Mouse (Mus musculus) cerebellum, adult (tissue): ENCODE data around the gene Cd47.

Source experiments
- ATAC-seq: cut with Nextera tagmentation; 2 replicates; pipeline ENCODE4 v1.9.2; 2017; ENCODE audit warnings: mild to moderate bottlenecking, moderate library complexity, mixed read lengths; ENCODE audit not compliant: insufficient number of reproducible peaks, low FRiP score, low TSS enrichment

Cd47 gene

GRCm38 (mm10) chr16:49904248-49904930 is 104.1 kb downstream of the Cd47 start:
- no peak for ATAC-seq

DNA sequence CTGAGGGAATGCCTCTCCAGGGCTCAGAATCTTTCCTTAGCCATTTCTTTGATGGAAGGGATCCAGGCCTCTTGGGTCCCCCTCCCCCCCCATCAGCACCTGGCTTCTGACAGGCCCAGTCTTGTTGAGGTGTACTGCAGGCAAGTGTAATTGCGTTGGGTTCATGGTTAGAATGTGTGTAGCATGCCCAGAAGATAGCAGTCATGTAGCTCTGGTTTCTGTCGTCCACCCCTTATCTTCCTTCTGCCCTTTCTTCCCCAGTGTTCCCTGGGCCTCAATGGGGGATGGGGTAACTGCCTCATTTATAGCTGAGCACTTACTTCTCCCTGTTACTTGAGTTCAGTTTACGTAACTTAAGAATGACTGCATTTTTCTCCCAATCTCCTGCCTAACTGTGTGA is 104.7 kb downstream of the Cd47 start:
- no peak for ATAC-seq

DNA sequence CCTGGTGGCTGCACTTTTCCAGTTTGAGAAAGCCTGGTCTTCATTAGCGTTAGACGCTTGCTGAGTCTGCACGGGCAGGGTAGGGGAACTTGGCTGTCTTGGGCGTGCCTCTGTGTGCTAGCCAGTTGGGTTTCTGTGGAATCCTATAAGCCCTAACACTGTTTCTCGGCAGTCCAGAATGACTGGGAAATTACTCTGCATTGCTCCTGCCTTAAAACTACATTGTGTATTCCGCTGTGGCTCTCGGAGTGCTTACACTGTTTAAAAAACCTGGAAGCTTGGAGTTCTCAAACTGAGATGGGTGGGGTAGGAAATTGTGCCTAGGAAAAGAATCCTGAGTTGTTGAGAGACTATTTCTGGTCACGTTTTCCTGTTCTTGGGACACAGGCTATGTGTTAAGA is 105.3 kb downstream of the Cd47 start:
- no peak for ATAC-seq

DNA sequence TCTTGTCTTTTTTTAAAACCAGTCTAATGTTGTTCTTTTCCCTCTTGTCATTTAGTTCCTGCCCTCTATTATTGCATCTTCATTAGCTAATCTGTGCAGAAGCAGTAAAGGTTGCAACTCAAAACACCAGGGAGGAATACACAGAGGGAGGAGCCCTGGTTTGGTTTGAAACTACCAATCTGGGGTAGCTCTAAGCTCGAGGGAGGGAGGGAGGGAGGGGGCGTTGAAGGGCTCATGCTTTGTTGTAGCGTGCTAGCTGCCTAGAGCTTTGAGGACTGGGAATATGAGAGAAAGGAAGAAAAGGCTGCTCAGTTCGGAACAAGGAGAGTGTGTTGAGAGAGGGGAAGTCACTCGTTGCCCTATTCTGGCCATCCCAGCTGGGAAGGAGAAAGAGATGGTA is 105.7 kb downstream of the Cd47 start:
- ATAC-seq, result no peak

DNA sequence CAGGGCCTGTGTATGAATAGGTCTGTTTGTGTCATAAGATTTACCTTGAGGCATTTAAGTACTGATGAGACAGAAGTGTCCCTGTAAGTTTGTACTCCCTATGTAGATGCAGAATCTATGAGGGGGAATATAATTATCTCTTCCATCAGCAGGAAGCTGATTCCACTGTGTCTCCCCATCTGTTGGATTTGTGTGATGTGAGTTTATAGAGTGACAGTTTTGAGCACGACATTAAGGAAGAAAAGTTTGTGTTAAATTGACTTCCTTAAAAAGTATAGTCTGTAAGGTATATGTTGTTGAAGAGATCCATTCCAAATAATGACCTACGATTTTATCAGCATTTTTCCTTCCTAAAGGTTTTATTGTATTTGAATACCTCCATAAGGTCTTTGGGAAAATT is 106.6 kb downstream of the Cd47 start:
- ATAC-seq, result no peak

- ATAC-seq, result no peak
Measured at GRCm38 (mm10) chr16:49907356-49907755, 107.0 kb downstream of the Cd47 start.

- ATAC-seq, result no peak
Measured at GRCm38 (mm10) chr16:49909536-49909935, 109.2 kb downstream of the Cd47 start.

GRCm38 (mm10) chr16:49914094-49914493 is 113.8 kb downstream of the Cd47 start:
- no peak for ATAC-seq

DNA sequence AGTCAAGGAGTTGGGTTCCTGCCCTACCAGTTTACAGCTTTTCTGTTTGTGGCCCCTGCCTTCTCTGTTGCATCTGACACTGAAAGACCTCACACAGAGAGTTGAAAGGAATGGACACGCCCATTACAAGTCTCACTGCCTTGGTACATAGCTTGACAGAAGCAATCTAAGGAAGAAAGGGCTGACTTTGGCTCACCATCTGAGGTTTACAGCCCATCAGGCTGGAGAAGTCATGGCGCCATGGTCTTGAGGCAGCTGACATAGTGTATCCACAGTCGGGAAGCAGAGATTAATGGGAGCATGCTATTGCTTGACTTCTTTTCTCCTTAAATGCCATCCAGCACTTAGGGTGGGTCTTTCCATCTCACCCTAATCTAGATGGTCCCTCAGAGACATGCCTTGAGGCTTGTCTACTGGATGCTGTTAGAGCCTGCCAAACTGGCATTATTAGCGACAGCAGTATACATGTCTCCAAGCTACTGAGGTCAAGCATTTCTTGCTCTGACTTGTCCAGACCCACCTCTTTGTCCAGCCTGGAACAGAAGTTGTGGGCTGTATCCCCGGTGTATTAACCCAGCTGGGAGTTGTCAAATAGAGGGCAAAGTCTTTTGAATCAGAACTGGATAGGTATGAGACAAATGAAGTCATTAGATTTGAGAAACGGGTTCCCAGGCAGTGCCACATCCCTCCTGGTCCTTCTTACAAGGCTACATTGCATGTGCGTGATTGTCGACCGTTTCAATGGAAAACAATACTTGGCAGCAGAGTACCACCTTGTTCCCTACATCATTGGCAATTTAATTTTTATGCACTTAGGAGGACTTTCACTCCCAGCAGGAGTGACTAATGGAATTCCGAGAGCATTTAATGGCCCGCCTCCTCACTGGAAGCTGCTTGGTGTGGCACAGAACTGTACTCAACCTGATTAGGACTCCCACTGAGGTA is 115.5 kb downstream of the Cd47 start:
- ATAC-seq, result no peak

DNA sequence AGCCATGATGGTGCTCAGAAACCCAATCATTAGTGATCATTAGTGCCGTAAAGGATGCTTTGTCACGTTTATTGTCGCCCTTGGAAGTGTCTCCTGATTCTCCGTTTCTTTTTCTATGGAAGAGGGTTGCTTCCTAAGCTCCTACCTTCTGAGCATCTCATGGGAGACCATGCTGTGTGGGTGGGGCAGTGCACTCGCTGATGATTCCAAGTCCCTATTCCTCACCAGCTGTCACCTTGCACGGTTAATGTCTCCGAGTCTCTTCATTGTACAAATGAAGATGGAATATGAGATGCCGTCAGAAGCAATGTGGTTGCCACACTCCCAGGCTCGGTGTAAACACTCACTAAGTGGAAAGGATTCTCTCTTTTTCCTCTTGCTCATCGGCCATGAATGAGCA is 119.9 kb downstream of the Cd47 start:
- peak; percentile 76 for ATAC-seq

DNA sequence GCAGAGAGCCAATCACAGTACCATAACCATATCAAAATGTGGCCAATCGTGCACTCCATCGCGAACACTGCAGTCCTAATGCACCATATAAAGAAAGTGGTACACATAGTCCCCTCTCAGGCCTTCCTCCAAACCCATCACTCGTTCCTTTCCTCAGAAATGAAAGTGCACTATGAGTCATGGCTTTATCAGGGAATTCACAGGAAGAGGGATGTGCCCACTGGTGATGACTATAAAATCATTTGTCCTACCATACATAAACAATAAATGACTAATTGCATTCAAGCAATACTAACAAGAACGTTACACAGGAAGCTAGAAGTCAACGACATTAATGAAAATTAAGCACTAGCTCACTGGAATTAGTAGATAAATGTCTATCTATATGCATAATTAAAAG is 121.3 kb downstream of the Cd47 start:
- no peak for ATAC-seq

DNA sequence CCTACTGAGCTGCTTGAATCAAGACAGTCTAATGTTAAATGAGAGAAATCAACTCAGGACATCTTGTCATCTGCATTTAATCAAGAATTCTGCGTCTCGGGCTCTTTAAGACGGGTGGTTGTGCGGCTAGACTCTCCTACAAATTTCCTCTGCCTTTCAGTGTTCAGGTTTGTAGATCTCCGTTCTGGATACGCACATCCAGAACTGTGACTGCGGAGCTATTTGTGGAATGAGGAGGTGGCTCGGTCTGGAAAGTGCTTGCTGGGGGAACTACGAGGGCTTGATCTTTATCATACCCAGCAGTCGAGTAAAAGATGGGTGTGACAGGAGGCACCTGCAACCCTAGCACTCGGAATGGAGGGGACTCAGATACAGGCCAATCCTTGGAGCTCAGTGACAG is 121.8 kb downstream of the Cd47 start:
- no peak for ATAC-seq

DNA sequence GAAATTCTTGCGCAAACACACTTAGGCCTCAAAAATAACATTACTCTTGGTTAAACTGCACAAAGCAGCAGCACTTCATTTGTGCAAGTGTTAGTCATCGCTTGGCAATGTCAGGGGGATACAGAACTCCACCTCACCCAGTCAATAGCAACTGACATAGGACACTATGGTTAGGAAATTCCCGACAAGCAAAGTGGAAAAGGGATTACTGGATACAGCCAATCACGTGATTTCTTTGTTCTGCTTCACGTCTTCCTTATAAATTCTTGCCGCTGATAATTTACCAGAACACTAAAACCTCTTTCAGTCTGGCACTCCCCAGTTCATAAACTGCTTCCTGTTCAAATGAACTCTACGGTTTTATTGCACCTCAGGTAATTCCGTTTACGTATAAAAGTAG is 123.4 kb downstream of the Cd47 start:
- no peak for ATAC-seq

DNA sequence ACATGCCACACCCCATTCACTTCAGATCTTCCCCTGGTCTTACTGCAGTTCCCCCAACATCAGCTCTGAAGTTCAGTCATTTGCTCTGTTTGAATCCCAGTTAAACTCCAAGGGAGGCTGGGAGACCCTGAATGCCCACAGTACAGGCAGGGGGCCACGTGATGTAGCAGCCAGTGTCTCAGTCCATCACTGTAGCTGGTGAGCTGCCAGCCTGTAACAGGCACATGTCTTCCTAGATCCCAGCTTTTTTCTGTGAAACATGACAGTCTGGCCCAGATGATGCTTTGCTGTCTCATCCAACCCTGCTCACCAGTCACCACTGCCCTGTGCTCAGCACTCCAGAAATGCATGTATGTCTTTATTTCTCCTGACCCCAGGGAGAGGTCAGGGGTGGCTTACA is 124.6 kb downstream of the Cd47 start:
- no peak for ATAC-seq

GRCm38 (mm10) chr16:49933274-49933673 is 132.9 kb downstream of the Cd47 start:
- ATAC-seq, result no peak

DNA sequence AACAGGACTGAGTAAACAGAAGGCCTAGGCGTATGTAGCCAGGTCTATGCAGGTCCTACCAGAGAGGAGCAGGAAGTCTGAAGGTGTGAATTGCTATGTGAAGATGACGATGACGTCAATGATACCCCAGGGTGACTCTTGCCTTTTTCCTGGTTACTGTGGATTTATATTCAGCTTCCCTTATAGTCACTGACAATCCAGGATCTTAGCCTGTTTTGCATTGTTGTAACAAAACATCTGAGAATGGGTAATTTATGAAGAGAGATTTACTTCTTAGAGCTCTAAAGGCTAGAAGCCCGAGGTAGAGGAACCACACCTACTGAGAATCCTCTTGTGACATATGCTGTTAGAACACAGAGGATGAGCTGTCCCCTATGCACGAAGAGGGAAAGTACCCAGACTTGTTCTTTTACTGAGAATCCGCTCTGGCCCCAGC is 135.7 kb downstream of the Cd47 start:
- ATAC-seq, result no peak

DNA sequence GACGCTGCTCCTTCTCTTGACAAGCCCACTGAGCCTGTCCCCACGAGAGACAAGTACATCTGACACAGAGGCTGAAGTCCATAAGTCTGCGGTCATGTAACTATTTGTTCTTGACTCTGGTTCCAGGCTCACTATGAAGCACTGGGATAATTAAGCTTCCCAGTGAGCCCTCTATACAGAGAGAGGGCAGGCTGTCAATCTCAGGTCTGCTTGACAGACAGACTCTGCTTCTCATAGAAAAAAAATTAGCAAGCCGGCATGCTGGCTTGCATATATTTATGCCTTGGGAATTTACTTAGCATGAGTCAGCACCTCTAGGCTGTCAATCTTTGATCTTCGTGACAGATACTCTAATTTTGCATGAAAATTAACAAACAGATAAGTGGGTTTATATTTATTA is 136.5 kb downstream of the Cd47 start:
- ATAC-seq, result no peak

DNA sequence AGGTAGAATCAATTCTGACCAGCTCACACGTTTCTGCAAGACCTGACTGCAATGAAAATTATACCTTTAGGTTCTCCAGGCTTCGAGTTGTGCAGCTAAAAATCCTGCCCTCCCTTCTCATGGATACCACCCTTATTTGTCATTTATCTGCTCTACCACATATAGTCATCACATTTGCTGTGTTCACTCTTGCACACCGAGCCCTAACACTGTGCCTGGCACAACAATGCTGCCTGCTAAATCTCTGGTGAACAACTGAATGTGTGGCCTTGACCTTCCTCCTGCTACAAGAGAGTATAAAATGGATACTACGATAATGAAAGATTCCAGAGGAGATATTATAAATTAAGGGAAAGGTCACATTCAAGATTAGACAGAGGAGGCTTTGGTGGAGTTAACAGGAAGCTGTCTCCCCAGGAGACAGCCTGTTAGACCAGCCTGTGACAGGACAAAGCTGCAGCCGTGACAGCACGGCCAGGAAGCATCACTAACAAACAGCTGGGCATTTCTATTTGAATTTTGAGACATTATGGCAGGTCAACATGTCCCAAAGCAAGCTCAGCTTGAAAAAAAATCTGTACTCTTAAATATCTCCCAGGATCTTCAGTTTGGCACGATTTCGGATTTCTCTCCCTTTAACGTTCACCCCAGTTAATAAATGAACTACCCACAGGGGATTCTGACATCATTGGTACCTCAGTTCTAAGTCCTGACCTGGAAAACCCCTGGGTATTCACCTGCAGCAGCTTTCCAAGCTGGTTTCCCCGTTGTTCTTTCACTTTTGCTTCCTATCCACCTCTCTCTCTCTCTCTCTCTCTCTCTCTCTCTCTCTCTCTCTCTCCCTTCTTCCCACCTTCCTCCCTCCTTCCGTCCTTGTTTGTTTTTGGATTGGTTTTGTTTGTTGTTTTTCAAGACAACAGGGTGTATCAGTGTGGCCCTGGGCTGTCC is 137.2 kb downstream of the Cd47 start:
- ATAC-seq, result no peak

DNA sequence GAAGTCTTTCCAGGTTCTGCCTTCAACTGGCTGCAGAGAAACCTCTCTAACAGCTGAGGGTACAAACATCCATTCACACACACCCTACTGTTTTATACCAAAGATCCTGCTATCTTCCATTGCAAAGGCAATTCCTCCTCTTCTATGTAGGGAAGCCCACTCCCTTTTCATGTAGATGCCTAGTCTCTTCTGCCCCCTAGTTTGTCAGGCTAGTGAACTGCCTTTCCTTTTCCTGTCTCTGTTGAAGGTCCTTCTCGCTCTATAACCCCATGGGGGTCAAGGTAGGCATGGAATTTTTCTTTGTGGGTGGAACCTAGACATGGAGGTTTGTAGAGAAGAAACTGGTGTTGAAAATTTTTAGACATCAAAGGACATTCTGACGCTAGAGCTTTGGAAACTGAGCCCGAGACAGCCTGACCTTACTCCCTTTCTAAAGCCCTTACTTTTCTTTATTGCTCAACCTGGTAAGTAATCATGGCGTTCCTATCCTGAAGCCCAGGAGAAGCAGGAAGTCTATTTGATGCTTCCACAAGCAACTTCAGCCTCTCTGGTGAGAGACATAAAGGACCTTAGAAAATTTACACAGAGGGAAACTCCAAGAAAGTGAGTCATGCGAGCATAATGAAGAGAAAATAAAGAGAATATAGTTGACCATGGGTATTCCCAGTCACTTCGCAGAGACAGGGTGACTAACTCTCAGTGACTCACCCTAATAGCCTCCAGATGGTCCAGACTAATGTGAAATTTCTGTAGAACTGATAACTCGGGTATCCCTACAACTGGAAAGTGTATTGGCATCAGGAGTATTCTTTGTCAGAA is 138.4 kb downstream of the Cd47 start:
- no peak for ATAC-seq

DNA sequence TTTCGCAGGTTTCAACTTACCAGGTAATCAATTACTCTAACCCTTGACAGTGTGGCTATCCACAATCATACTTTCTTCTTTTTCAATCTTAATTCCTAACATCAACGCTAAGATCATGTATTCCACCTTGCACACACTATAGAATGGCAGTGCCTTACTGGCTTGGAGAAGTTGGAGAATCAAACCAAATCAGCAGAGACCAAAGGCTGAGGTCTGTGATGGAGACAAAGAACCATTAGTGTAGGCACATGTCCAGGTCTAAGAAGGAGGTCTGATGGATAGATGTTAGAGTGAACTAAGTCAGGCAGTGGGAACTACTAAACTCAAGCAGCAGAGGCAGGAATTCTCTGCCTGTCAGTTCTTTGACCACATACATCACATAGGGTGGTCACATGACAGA is 139.0 kb downstream of the Cd47 start:
- no peak for ATAC-seq
